Mouse (Mus musculus) lung, adult 10 weeks (tissue): ENCODE data around the gene Acss3. TPM values are rescaled to one million over a fixed set of nuclear protein-coding genes. Genes with fewer than 3 reads are reported as not detected.

Source experiments
- polyA plus RNA-seq: library from polyadenylated mRNA; stranded (reverse); fragments of 350-450 nt; fragmentation: Illumina TruSeq; extraction: RNeasy Lipid Tissue Mini Kit (QIAGEN cat#74804); gene quantifications from one replicate; pipeline ENCODE4 v1.2.3, GENCODE M21; 2014; ENCODE audit warnings: low read depth, low replicate concordance; ENCODE audit not compliant: insufficient read depth

Acss3 gene
- polyA plus RNA-seq, result 3.5 TPM

GRCm38 (mm10) chr10:107123529-107124335, at the start of gene Acss3:
Gene Acss3 (minus strand): TSS chr10:107123668.

Other genes with a start within 250 kb of the Acss3 start
- not detected for gene Lin7a, start 148.0 kb upstream of the Acss3 start, polyA plus RNA-seq